Comparison of ENCODE assay signal across 30 mouse cellular contexts in genomic region chr13:98702361-98702760, GRCm38 (mm10). TPM values are rescaled to one million over a fixed set of nuclear protein-coding genes. Genes with fewer than 3 reads are reported as not detected.
"Had no signal": no experiment of that assay in that cellular context is flagged by ENCODE, and none has a peak within 500 bp of the region (broad histone marks: within the 10 kb centered on the region; RNA-seq: fewer than 3 reads in every experiment).

No protein-coding gene starts in this region.

- DNase-seq: cerebellum, adult 2 months; cerebellum, adult 8-10 months; cerebellum, adult 9-10 months; cerebellum, adult 9-11 months; cerebellum, postnatal 10 days; cerebellum, postnatal 14 days; cerebellum, postnatal 25 days; cerebellum, postnatal 36 days; embryo, embryonic 11 days; forebrain, postnatal 0 days; gastrocnemius, adult 2 months; gastrocnemius, postnatal 10 days; gastrocnemius, postnatal 14 days; gastrocnemius, postnatal 25 days; gastrocnemius, postnatal 36 days; heart, adult 18-20 months had no signal

- H3K4me3 ChIP-seq: embryonic facial prominence, embryonic 10.5 days; embryonic facial prominence, embryonic 12.5 days; embryonic facial prominence, embryonic 13.5 days; embryonic facial prominence, embryonic 15.5 days; erythroblast, embryonic 14.5 days; forebrain, embryonic 12.5 days; forebrain, embryonic 13.5 days; forebrain, embryonic 15.5 days; gastrocnemius, adult 2 months; heart, adult 2 months had no signal

- H3K27ac ChIP-seq: embryonic facial prominence, embryonic 10.5 days; embryonic facial prominence, embryonic 12.5 days; embryonic facial prominence, embryonic 13.5 days; embryonic facial prominence, embryonic 15.5 days; forebrain, embryonic 12.5 days; forebrain, embryonic 13.5 days; forebrain, embryonic 15.5 days; gastrocnemius, adult 2 months; heart, adult 2 months had no signal

- H3K27me3 ChIP-seq: embryonic facial prominence, embryonic 12.5 days; embryonic facial prominence, embryonic 13.5 days; embryonic facial prominence, embryonic 15.5 days; forebrain, embryonic 12.5 days; forebrain, embryonic 13.5 days; forebrain, embryonic 15.5 days had no signal

- H3K36me3 ChIP-seq: embryonic facial prominence, embryonic 10.5 days; embryonic facial prominence, embryonic 12.5 days; embryonic facial prominence, embryonic 13.5 days; embryonic facial prominence, embryonic 15.5 days; forebrain, embryonic 12.5 days; forebrain, embryonic 15.5 days had no signal

- ATAC-seq: forebrain, embryonic 13.5 days; forebrain, embryonic 14.5 days; forebrain, embryonic 15.5 days; forebrain, embryonic 16.5 days; forebrain, postnatal 0 days had no signal

- H3K9me3 ChIP-seq: embryonic facial prominence, embryonic 10.5 days; embryonic facial prominence, embryonic 12.5 days; embryonic facial prominence, embryonic 13.5 days; embryonic facial prominence, embryonic 15.5 days; forebrain, embryonic 12.5 days; forebrain, embryonic 13.5 days; forebrain, embryonic 15.5 days had no signal

- H3K4me1 ChIP-seq: embryonic facial prominence, embryonic 15.5 days; forebrain, embryonic 13.5 days; forebrain, embryonic 15.5 days had no signal

- H3K9ac ChIP-seq: embryonic facial prominence, embryonic 12.5 days; embryonic facial prominence, embryonic 13.5 days; embryonic facial prominence, embryonic 15.5 days; forebrain, embryonic 12.5 days; forebrain, embryonic 13.5 days; forebrain, embryonic 15.5 days; forebrain, postnatal 0 days had no signal

- H3K4me2 ChIP-seq: embryonic facial prominence, embryonic 12.5 days; embryonic facial prominence, embryonic 13.5 days; embryonic facial prominence, embryonic 15.5 days; forebrain, embryonic 12.5 days; forebrain, embryonic 13.5 days; forebrain, embryonic 15.5 days had no signal

RNA-seq across cellular contexts. Expression of gene Tmem171, which starts 7.7 kb away (rescaled TPM):
- total RNA-seq: forebrain, postnatal 0 days; gastrocnemius, postnatal 4 days; granulocyte monocyte progenitor cell, adult 5-6 weeks had no signal
- polyA plus RNA-seq: cerebellum, adult 2 months; embryonic facial prominence, embryonic 10.5 days; embryonic facial prominence, embryonic 11.5 days; embryonic facial prominence, embryonic 12.5 days; erythroblast, embryonic 14.5 days; forebrain, embryonic 12.5 days; forebrain, embryonic 13.5 days; forebrain, embryonic 14.5 days; forebrain, embryonic 15.5 days; forebrain, embryonic 16.5 days; forebrain, postnatal 0 days had no signal
